Mouse (Mus musculus) layer of hippocampus, adult 8-10 months (tissue): Measurements from ENCODE around the gene Ermap. TPM values are rescaled to one million over a fixed set of nuclear protein-coding genes. Genes with fewer than 3 reads are reported as not detected.

Experiments
- DNase-seq, 2 experiments: peaks; one replicate each; pipeline ENCODE4 v3.0.0; 2022; ENCODE audit warnings: low spot score in 2 of 2
- microRNA-seq, 2 experiments: library from miRNA; unstranded; fragments of <30 nt; microRNA quantifications; one replicate each; pipeline ENCODE4 v1.2.0; 2022
- total RNA-seq, 4 experiments: library from RNA; stranded (reverse); gene quantifications; 2 replicates each; pipeline ENCODE4 v1.2.4; 2022

Gene Ermap
- total RNA-seq, 4 experiments from 2014 or later, result 0.23 to 0.54 (median 0.28) TPM

GRCm38 (mm10) chr4:119138776-119139175 is 51.0 kb downstream of the Ermap start:
- DNase-seq, result no peak

- peak; percentile 60 to 61 for DNase-seq
Measured at GRCm38 (mm10) chr4:119138171-119138570, 51.6 kb downstream of the Ermap start.

GRCm38 (mm10) chr4:119137313-119137712 is 52.5 kb downstream of the Ermap start:
- DNase-seq, result no peak

GRCm38 (mm10) chr4:119133860-119134259 is 56.0 kb downstream of the Ermap start:
- no peak for DNase-seq

GRCm38 (mm10) chr4:119133306-119133705 is 56.5 kb downstream of the Ermap start:
- DNase-seq, result no peak

- no peak for DNase-seq
Measured at GRCm38 (mm10) chr4:119131189-119131910, 58.5 kb downstream of the Ermap start.

- no peak for DNase-seq
Measured at GRCm38 (mm10) chr4:119129096-119129495, 60.7 kb downstream of the Ermap start.

GRCm38 (mm10) chr4:119128547-119128946 is 61.3 kb downstream of the Ermap start:
- no peak for DNase-seq

GRCm38 (mm10) chr4:119127229-119127628 is 62.6 kb downstream of the Ermap start:
- DNase-seq, result no peak

GRCm38 (mm10) chr4:119125577-119126270 is 64.1 kb downstream of the Ermap start:
- DNase-seq, result no peak

Small RNA genes within 50 kb of the gene (microRNA-seq; reads per million reads assigned to microRNA genes)
- gene Mir1957a, result 0 reads per million in 2 experiments

Other genes starting within 250 kb of the Ermap start
- under 1 TPM in 3 of 4 experiments, not detected in 1; 0.23 to 0.43 (median 0.25) TPM for gene Lao1, start 228.4 kb downstream of the Ermap start, total RNA-seq
- gene Slc2a1, start 81.3 kb downstream of the Ermap start, total RNA-seq, result 10 to 100 TPM; 86.4 to 96.6 (median 91.0) TPM
- gene Zfp691, start 15.8 kb downstream of the Ermap start, total RNA-seq, result 10 to 100 TPM in 1 of 4 experiments, 1 to 10 TPM in 3; 5.8 to 10.9 (median 7.5) TPM
- 10 to 100 TPM; 15.4 to 21.1 (median 16.3) TPM for gene Svbp, start 5.3 kb upstream of the Ermap start, total RNA-seq
- 1 to 10 TPM in 1 of 4 experiments, under 1 TPM in 3; 0.37 to 1.0 (median 0.63) TPM for gene Tmem269, start 28.2 kb upstream of the Ermap start, total RNA-seq
- 10 to 100 TPM; 23.1 to 32.9 (median 25.6) TPM for gene AU022252, start 42.7 kb upstream of the Ermap start, total RNA-seq
- 10 to 100 TPM in 3 of 4 experiments, 1 to 10 TPM in 1; 9.7 to 13.7 (median 11.7) TPM for gene P3h1, start 42.9 kb upstream of the Ermap start, total RNA-seq
- gene Cldn19, start 65.4 kb upstream of the Ermap start, total RNA-seq, result under 1 TPM; 0.18 to 0.41 (median 0.27) TPM
- gene Ybx1, start 104.6 kb upstream of the Ermap start, total RNA-seq, result 100 to 1,000 TPM; 198 to 253 (median 227) TPM
- 10 to 100 TPM; 16.9 to 23.9 (median 22.6) TPM for gene Ppih, start 130.5 kb upstream of the Ermap start, total RNA-seq
- gene Ccdc30, start 225.5 kb upstream of the Ermap start, total RNA-seq, result 10 to 100 TPM; 20.5 to 25.5 (median 22.6) TPM
- 1 to 10 TPM; 3.9 to 8.8 (median 5.9) TPM for gene Ppcs, start 232.4 kb upstream of the Ermap start, total RNA-seq
- under 1 TPM in 3 of 4 experiments, not detected in 1; 0.48 to 0.94 (median 0.55) TPM for gene Zmynd12, start 232.8 kb upstream of the Ermap start, total RNA-seq